Mouse (Mus musculus) embryonic fibroblast, embryonic 13.5 days (primary cell): ENCODE results near the gene Fam90a1a.

Source experiments
- CTCF ChIP-seq: IDR thresholded peaks from 2 replicates; pipeline ENCODE4 v1.5.1; 2011; ENCODE audit warnings: mild to moderate bottlenecking, control low read depth, low read length, moderate library complexity, borderline replicate concordance; ENCODE audit not compliant: insufficient read depth
- POLR2A ChIP-seq: IDR thresholded peaks from 2 replicates; pipeline ENCODE4 v1.6.1; 2011; ENCODE audit warnings: low read depth, mild to moderate bottlenecking, control low read depth, low read length, moderate library complexity

- no peak for TF ChIP-seq CTCF
- TF ChIP-seq POLR2A, result no peak
Measured at GRCm38 (mm10) chr8:21978193-21978592, 19.7 kb downstream of the Fam90a1a start.
